Mouse (Mus musculus) heart, postnatal 25 days (tissue): ENCODE results near the gene A530016L24Rik. TPM values are rescaled to one million over a fixed set of nuclear protein-coding genes. Genes with fewer than 3 reads are reported as not detected.

ENCODE experiments used
- DNase-seq: peaks from one replicate; pipeline ENCODE4 v3.0.0; 2022; ENCODE audit warnings: low spot score
- intact Hi-C: fragments of 180-260 bp; cut with DNase I; formaldehyde crosslinking; loops from one replicate; pipeline ENCODE4 v1.15.1; 2025
- total RNA-seq, 2 experiments: library from RNA; stranded (reverse); gene quantifications; 2 replicates each; pipeline ENCODE4 v1.2.3; 2021

A530016L24Rik gene
- total RNA-seq: 10 to 100 TPM; 24.6 to 26.9 TPM

DNA sequence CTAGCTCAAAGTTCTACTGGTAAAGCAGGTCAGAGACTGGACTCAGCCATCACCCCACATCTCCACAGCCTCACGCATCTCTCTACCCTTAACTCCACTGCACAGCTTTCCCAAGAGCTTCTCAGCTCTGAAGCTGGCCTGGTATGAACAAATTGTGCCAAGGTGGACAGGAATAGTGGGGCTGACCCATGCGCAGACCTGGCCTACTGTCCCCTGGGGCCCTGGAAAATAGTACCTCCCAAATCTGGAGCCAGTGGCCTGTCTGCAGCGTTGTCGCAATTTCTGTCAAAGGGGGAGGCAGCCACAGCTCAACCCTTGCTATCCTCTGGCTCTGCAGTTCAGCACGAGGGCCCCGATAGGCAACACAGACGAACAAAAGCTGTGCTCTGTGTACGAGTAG, at the start of gene A530016L24Rik:
TSS of gene A530016L24Rik (plus strand) at position 315 of the 400 bp plus-strand sequence.
- no peak for DNase-seq
- intact Hi-C loops: no loop called here

DNA sequence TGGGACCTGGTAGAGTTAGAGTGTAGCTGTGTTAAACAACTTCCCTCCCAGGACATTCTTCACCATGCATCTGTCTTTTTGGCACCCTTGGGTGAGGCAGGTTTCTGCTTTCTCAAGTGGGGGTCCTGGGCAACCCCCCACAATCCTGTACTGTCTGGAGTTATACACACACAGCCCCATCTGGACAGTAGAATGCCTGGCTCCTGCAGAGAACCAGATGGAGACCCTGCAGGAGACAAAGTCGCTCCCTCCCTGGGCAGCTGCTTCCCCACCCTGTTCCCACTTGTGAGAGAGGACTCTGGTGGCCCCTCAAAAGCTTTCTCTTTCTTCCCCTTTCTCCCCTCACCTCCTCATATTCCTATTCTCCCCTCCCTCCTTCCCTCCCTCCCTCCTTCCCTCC, 49.3 kb upstream of the A530016L24Rik start:
- intact Hi-C loops: no loop called here

DNA sequence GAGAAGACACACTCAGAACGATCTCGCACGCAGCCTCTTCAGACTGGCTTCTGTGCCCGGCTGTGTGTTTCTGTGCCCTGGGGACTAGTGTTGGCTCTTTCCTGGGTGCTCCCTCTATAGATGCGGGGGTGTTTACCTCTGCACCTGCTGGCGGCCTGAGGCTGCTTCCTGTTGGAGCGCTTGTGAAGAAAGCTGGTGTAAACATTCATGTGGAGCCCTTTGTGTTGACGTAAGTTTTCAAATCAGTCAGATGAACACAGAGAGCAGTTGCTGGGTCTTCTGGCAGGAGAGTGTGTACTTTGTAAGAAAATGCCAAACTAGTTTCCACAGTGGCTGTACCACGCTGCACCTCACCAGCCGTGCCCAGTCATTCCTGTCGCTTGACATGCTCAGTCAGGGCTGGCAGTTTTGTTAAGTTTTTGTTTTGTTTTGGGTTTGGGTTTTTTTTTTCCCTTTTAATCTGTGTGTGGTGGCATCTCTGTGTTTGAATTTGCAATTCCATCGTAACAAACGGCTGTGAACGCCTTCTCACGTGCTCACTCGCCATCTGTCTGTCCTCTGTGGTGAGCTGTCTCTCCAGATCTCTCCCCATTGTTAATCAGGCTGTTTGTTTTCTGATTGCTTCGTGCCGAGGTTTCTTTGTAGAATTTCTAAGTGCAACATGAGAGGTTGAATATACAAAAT, 40.0 kb upstream of the A530016L24Rik start:
- DNase-seq: no peak
- intact Hi-C loops: loop anchor here (5.0 kb wide), 1 partner anchor 102 kb away; no protein-coding TSS in a partner anchor

More for the DNA sequence above, 49.3 kb upstream of the A530016L24Rik start:
- DNase-seq: no peak

DNA sequence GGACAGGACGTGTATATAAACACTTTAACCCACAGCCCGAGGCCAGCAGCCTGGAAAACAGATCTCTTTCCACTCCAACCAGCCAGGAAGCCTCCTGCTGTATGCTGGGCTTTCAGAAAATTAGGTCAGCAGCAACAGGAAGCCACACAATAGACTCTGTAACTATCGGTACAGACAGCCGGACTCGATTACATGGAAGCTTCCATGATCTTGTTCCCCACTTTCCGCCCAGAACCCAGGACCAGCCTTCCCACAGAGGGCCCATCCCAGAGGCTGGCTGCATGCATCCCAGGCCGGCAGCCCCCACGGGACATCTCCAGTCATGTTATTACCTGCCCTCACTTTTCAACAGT, 39.4 kb upstream of the A530016L24Rik start:
- peak; percentile 15 for DNase-seq
- intact Hi-C loops: loop anchor here (2.0 to 5.0 kb wide), 4 partner anchors 38 to 305 kb away; no protein-coding TSS in a partner anchor

DNA sequence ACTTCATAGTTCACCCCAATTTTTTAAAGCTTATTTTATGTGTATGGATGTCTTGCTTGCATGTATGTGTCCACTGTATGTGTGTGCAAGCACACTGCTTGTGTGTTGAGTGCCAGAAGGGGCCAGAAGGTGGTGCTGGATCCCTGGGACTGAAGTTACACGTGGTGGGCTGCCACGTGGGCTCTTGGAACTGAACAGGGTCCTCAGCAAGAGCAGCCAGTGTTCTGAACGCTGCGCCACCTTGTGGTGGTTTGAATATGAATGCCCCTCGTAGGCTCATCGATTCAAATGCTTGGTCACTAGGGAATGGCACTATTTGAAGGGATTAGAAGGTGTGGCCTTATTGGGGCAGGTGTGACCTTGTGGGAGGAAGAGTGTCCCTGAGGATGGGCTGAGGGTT, 38.4 kb upstream of the A530016L24Rik start:
- no peak for DNase-seq
- intact Hi-C loops: loop anchor here (2.0 to 5.0 kb wide), 3 partner anchors 39 to 306 kb away; no protein-coding TSS in a partner anchor

DNA sequence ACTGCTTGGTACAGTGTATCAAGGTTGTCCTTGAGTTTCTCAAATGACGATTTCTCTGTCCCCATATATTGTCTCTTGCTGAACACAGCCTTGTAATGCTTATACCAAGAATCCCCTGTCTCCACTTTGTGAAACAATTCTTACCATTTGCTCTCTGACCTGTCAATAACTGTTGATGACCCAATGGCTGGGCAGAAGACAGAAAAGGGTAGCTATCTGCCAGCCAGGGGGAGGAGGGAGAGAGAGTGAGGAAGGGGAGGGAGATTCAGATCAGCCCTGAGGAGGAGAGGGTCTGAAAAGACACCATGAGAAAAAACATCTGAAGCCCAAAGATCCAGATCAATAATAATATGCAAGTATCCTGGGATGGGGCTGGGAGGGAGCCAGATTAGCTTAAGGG, 37.9 kb upstream of the A530016L24Rik start:
- DNase-seq: no peak
- intact Hi-C loops: loop anchor here (2.0 to 5.0 kb wide), 3 partner anchors 39 to 307 kb away; no protein-coding TSS in a partner anchor

DNA sequence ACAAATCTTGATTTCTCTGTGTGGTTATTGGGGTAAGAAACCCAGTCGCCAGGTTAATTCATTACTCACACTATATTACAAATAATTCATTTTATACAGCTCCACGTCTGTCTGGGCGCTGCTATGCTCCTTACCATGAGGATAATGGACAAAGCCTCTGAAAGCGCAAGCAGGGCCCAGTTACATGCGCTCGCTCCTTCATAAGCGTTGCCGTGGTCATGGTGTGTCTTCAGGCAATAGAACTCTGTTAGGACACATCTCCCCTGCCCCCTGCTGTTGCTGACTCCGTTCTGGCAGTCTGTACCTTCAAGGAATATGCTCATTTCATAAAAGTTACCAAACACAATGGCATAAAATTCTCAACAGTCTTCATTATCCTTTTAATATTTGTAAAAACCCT, 37.4 kb upstream of the A530016L24Rik start:
- intact Hi-C loops: loop anchor here (2.0 to 5.0 kb wide), 3 partner anchors 40 to 307 kb away; no protein-coding TSS in a partner anchor

DNA sequence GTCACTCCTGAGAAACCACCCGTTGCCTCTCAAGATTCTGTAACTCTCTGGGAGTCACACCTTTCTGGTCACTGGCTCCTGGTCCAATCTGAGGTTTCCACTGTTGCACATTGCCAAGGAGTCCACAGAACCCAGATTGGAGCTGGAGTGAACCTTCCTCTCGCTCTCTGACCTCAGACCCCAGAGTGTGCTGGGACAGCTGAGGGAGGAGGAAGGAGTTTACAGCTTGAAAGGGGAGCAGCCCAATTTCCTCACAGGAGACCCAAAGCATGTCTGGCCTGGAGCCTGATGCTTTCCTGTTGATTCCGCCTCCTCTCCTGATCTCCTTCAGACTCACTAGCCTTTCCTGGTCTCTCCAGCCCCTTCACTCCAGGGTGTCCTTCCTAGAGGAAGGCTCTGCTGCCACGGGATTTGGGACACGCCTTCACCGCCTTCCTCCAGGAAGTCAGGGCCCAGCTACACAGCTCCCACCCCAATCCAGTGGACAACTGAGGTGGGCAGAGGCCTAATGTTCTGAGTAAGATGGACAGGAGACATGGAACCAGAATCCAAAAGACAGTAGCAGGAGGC, 33.0 kb upstream of the A530016L24Rik start:
- DNase-seq: peak; percentile 20
- intact Hi-C loops: no loop called here

More for the DNA sequence above, 37.4 kb upstream of the A530016L24Rik start:
- no peak for DNase-seq

DNA sequence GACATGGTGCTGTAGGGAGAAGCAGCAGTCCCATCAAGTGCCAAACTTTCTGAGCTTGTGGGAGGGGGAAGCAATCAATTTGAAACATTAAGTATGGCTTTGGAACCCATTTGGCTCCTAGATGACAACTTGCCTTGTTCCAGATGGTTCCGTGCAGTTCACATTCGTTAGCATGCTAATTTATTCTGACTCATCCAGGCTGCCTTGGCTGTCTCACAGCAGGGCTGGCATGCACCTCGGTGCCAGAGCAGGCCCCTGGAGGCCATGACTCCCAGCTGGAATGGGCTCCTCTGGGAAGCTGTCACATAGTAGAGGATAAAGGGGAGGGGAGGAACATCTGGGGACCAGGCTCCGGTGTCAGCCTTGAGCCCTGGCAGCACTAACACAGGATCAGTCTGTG, 31.4 kb upstream of the A530016L24Rik start:
- intact Hi-C loops: no loop called here
- no peak for DNase-seq

DNA sequence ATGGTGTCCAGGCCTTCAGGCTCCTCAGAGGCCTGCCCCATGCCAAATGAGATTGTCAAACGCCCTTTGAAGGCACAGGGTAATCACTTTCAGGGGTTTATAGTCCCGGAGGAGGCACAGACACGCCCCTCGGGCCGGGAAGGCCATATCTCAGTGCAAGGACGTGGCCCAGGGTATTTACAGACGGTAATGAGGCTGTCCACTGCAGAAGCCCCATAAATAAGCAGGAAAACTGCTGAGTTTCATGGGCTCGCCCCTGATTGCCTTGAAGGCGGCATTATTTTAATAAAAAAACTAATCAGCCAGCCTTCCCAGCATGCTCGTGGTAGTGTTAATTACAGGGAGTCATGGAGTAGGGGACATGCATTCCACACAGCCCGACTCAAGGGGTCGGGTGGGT, 26.8 kb upstream of the A530016L24Rik start:
- intact Hi-C loops: no loop called here
- DNase-seq: no peak

DNA sequence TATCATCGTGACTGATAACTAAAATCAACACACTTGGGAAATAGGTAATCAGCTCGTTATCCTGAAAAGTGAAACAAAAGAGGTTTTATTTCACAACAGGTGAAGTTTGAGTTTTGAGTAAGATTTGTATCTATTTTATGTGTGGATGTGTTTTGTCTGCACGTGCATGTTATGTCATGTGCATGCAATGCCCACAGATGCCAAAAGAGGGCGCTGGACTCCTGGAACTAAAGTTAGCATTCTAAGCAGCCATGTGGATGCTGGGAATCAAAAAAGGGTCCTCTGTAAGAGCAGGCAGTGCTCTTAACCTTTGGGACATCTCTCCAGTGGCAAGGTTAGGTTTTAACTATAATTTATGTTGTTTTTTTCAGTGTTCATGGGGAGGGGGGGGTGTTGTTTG, 26.0 kb upstream of the A530016L24Rik start:
- intact Hi-C loops: no loop called here
- no peak for DNase-seq

DNA sequence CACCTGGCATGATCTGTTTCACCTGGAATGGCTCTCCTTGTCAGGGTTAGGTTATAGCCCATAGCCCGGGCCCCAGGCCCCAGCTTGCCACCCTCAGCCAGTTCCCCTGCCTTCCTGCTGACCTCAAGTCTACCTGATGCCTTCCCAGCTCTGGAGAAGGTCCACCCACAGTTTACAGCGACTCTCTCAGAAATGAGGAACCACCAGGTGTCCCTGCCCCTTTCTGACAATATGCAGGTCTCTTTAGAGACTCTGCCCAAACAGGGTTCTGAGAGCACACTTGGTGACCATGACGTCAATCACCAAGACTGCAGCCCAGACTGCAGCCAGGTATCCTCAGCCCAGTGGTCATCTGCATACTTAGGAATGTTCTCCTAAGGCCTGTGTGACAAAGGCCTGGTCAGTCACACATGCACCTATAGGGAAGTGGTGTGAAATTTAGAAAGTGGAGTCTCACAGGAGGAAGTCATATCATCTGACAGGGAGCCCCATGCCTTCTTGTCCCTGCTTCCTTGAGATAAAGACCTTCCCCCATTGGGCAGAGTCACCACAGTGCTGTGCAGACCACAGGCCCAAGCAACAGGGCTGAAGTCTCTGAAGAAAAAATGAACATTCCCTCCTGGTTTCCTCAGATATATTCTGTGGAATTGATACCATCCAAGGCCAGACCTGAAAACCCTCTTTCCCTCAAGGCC, 25.4 kb upstream of the A530016L24Rik start:
- DNase-seq: no peak
- intact Hi-C loops: no loop called here

DNA sequence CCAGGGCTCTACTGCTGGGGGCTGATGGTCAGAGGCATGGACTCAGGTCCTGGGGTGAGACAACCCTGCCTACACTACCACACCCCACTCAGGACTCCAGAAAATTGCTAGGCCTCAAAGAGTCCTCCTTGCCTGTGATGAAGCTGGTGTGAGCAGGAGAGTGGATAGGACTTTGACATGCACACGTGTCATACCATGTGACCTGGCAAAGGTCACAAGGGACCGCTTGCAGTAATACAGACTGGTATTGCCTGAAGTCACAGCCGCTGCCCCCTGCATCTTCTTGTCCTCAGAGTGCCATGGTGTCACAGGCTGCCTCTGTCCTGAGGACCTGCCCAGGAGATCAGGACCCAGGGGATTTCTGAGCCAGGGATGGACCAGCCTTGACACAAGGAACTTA, 24.7 kb upstream of the A530016L24Rik start:
- intact Hi-C loops: no loop called here
- no peak for DNase-seq

DNA sequence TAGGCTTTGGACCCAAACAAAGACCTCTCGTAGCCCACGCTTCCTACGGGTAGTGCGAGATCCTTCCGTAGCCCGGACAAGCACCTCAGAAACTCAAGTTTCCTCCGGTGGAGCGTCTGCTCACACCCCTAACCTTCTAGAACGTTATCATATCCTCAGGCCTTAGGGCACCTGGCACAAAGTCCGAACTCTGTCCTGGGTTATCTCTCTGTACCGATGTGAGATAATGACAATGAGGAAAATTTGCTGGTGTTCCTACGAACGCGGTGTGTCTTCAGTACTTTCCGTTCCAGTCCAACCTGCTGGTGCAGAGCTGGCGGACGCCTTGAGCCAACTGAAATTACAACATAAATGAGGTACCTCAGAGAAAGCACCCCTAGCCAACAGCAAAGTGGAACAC, 23.3 kb upstream of the A530016L24Rik start:
- intact Hi-C loops: no loop called here
- DNase-seq: no peak

DNA sequence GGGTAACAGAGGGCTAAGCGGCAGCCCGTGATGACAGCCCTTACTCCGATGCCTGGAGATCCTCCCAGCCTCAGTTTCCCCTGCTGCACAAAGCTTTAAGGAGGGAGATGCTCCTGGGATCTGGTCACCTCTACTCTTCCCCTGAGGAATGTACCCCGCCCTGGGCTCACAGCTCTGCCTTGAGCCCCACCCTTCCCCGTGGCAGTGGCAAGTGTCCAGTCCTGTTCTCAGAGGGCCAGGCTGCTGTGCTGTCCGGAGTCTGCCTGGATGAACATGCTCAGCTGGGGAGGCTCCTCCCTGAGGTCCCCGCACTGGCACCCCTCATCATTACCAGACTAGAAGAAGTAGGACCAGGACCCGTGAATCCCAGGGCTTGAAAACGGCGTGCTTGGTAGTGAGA, 21.9 kb upstream of the A530016L24Rik start:
- no peak for DNase-seq
- intact Hi-C loops: no loop called here

DNA sequence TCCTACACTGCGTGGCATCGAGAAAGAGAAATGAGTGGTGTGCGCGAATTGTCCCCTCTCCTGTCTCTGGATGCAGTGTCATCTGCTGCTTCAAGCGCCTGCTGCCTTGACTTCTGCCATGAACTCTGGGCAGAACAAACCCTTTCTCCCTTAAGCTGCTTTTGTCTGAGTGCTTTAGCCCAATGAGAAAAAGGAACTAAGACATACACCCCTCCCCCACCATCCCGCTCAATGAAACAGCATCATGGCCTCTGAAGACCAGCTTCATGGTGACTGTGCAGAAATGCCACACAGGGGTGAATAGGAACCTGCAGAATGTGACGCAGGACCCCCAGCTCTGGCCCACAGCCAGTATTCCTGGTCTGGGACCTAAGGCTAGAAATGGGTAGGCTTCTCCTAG, 19.9 kb upstream of the A530016L24Rik start:
- intact Hi-C loops: no loop called here
- DNase-seq: no peak

DNA sequence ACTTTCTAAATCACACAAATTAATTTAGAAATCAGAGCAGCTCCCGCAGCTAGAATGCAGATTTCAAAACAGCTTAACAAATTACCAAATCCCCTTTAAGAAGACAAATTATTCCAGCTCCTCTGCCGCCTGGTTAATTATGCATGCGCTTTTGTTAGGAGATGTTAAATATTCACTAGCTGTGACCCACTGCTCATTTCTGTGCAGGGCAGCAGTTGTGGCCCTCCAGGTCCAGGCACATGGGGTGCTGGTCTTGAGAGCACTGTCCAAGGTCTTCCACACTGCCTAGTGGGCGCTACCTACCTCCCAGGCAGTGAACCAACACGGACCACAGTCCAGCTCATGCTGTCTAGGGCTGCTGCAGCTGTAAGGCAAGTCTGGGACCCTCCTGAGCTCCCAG, 19.0 kb upstream of the A530016L24Rik start:
- no peak for DNase-seq
- intact Hi-C loops: no loop called here

DNA sequence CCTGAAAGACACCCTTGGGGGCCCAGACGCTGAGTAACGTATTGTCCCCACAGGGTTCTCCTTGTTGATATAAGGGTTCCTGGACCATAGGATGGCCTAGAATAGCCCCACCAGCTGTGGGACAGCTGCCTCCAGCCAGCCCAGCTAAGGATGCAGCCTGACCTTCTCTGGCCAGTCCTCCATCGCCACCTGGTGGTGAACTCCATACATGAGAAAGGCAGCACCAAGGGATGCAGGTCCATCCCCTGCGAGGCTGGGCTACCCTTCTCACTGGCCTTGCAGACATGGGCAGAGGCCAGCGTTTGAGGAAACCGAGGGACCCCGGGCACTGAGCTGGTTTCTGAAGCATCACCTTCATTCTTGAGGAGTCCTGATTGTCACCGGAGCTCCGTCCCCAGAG, 15.5 kb upstream of the A530016L24Rik start:
- DNase-seq: peak; percentile 63
- intact Hi-C loops: loop anchor here (1.0 to 2.0 kb wide), 4 partner anchors 62 to 359 kb away; no protein-coding TSS in a partner anchor

DNA sequence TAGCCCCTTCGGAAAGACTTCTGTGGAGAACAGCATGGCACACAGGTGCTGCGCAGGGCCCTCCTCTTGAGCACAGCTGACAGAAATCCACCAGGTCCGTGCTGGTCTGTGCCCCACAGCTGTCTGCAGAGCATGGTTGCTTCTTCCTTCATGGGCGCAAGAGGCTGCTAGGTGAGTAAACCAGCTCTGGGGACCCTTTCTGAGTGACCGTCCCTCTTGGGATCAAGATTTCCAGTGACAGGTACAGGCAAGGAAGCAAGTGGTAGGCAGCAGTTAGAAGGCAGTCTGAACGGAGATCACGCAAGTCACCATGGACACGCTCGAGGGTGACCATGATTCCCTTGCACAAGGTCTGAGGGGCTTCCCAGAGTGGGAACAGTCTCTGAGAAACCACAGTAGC, 287 bp downstream of the A530016L24Rik start:
- DNase-seq: no peak
- intact Hi-C loops: no loop called here

DNA sequence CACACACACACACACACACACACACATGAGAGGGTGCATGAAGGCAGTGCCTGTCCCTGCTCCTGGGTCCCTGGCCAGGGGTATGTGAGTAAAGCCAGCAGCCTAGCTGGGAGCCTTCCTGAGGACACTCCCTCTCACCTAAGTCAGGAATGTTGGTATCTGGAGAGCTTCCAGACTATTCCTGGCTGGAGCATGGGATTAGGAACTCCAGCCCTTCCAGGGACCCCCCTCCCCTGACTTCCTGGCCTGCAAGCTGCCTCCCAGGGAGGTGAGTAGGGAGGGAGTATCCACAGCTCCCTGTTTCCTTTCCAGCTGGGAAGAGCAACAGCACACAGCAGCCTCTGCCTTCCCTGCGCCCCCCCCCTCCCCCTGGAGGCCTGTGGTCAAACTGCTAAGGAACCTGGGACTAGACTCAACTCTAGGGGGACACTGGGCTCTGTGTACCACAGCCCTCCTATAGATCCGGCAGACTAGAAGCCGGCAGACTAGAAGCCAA, 1.2 kb downstream of the A530016L24Rik start:
- peak; percentile 78 for DNase-seq
- intact Hi-C loops: no loop called here

DNA sequence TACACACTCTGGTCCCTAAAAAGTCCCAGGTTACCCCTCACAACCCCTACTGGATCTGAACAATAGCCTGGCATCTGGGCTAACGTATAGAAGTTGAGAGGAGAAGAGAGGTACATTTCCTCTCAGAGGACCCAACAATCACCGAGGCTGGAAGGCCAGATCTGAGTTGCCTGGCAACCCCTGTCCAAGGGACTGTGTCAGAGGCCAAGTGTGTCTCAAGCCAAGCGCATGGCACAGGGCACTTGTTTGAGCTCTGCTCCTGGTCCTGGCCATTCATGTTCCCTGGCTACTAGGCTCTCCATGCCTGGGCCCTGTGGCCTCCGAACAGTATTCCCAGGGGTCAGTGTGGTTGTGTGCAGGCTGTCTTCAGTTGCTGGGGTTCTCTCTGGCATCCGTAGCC, 6.9 kb downstream of the A530016L24Rik start:
- intact Hi-C loops: loop anchor here (2.0 to 5.0 kb wide), 2 partner anchors 47 to 121 kb away; no protein-coding TSS in a partner anchor
- no peak for DNase-seq
